Mouse (Mus musculus) ZHBTc4 (cell line): Measurements from ENCODE around the gene Tmem127.

Experiments
- DNase-seq: peaks from one replicate; pipeline ENCODE4 v3.0.0-alpha.2; 2011; ENCODE audit warnings: low read depth, low spot score

Gene Tmem127

GRCm38 (mm10) chr2:127310685-127311084, 63.0 kb downstream of the Tmem127 start:
- DNase-seq, result no peak
